Mouse (Mus musculus): ENCODE data around the gene Phlpp1.

DNA sequence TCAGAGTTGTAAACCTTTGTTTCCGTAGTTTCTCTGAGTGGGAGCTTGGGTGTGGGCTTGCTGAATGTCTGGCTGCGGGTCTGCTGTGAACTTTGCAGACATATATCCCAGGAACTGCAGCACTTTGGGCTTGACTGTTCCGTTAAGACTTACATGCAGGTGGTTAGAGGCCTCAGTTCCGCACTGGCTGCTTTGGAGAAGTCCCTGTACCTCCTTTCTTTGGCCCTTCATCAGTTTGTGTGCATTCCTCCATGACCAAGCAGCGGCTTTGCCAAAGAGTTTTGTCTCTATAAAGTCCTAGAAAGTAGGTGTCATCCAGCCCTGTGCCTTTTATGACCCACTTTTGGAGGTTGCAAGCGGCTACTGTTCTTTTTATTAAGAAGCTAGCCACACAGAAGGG is 102.2 kb downstream of the Phlpp1 start:
- no peak for TF ChIP-seq EP300 (optimal IDR thresholded peaks at IDR 0.05)
- no peak for TF ChIP-seq CTCF (IDR thresholded peaks at IDR 0.05; ENCODE audit: low read depth)
